Mouse (Mus musculus) MEL (cell line): ENCODE measurements around the gene Slc22a20.

Experiments used
- CHD2 ChIP-seq: IDR thresholded peaks from 2 replicates; pipeline ENCODE4 v1.6.1; 2011; ENCODE audit warnings: low read length, improper control_type of control experiment
- CTCF ChIP-seq, 3 experiments: IDR thresholded peaks in 2 of 3; conservative IDR thresholded peaks in 1 of 3; 2 replicates each; pipeline ENCODE4 v1.5.1; 2011 to 2012; ENCODE audit warnings: low read length in 3 of 3, low read depth in 2 of 3, mild to moderate bottlenecking in 2 of 3, improper control_type of control experiment in 1 of 3, inconsistent platforms in 1 of 3, mixed read lengths in 1 of 3, moderate library complexity in 1 of 3; ENCODE audit not compliant: control insufficient read depth in 1 of 3, insufficient read depth in 1 of 3, poor library complexity in 1 of 3, severe bottlenecking in 1 of 3
- EP300 ChIP-seq, 2 experiments: IDR thresholded peaks; 2 replicates each; pipeline ENCODE4 v1.6.1; 2011; ENCODE audit warnings: improper control_type of control experiment in 2 of 2, low read length in 2 of 2, low read depth in 1 of 2, mild to moderate bottlenecking in 1 of 2
- POLR2AphosphoS5 ChIP-seq: IDR thresholded peaks from 2 replicates; pipeline ENCODE4 v1.6.1; 2012; ENCODE audit warnings: low read depth, borderline replicate concordance, mild to moderate bottlenecking, inconsistent platforms, low read length, moderate library complexity, mixed read lengths
- SIN3A ChIP-seq: IDR thresholded peaks from 2 replicates; pipeline ENCODE4 v1.6.1; 2012; ENCODE audit warnings: low read length, improper control_type of control experiment, inconsistent platforms
- SMC3 ChIP-seq: IDR thresholded peaks from 2 replicates; pipeline ENCODE4 v1.6.1; 2011; ENCODE audit warnings: low read depth, low read length, improper control_type of control experiment

- TF ChIP-seq POLR2AphosphoS5 (no peak), EP300 (IDR thresholded peaks at IDR 0.05; ENCODE audit: low read depth in 1 of 2, low read length in 2 of 2) (no peak), CTCF (IDR thresholded peaks at IDR 0.05 in 2 of 3, conservative IDR thresholded peaks at IDR 0.05 in 1 of 3; ENCODE audit: control insufficient read depth in 1 of 3, insufficient read depth in 1 of 3, low read depth in 2 of 3, low read length in 3 of 3, poor library complexity in 1 of 3, severe bottlenecking in 1 of 3) (no peak), CHD2 (no peak), SMC3 (no peak), SIN3A (no peak)
These were observed 60.6 kb downstream of the Slc22a20 start for GRCm38 (mm10) chr19:5925311-5925855.
